Mouse (Mus musculus) adrenal gland, postnatal 14 days (tissue): ENCODE data around the gene Gmeb2. TPM values are rescaled to one million over a fixed set of nuclear protein-coding genes. Genes with fewer than 3 reads are reported as not detected.

Experiments
- DNase-seq: peaks from one replicate; pipeline ENCODE4 v3.0.0; 2021; ENCODE audit warnings: mixed read lengths
- total RNA-seq: library from RNA; stranded (reverse); gene quantifications from 2 replicates; pipeline ENCODE4 v1.2.3, GENCODE M21; 2021

Gmeb2 gene
- total RNA-seq, 1 experiment from 2014 or later = 17.9 TPM

- DNase-seq = peak; percentile 43
These were observed 11.1 kb downstream of the Gmeb2 start for GRCm38 (mm10) chr2:181276766-181277165.

DNA sequence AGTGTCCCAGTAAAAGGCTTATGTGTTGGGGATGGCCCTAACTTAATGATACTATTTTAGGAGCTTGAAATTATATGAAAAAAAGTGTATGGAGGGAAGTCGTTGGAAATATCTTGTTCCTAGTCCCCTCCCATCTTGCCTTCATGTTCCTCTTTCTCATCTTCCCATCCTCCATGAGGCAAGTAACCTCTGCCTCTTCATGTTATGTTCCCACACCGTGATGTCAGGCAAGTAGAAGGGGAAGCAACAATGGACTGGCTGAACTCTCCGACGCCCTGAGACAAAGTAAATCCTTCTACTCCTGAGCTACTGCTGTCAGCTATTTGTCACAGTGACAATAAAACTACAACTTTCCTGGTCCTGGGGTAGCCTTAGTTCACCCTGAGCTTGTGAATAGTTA, 13.2 kb downstream of the Gmeb2 start:
- no peak for DNase-seq

DNA sequence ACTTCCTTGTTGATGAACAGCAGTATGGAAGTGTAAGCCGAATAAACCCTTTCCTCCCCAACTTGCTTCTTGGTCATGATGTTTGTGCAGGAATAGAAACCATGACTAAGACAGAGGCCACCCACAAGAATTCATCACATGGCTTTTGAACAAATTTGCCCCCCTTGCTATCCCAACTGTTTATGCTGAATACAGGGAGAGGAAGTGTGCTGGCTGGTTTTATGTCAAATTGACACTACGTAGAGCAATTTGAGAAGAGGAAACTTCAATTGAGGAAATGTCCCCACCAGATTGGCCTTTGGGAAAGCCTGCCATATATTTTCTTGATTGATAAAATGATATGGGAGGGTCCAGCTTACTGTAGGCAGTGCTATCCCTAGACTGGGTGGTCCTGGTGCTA, 14.0 kb downstream of the Gmeb2 start:
- no peak for DNase-seq

DNA sequence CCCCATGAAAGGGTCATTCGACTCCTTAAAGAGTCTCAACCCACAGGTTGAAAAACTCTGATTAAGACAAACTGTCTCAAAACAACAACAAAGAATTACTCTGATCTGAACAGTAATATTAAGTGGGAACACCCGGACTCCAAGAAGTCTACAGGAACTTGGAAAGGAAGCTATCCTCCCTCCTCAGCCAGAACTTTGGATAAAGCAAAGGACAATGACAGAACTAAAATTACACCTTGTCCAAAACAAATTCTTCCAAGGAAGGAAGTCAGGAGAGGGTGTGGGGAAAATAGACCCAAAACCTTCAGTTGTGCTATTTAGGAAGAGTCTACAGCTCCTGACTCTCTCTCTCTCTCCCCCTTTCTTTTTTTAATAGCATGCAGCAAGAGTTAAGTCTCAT, 15.7 kb downstream of the Gmeb2 start:
- DNase-seq = no peak

DNA sequence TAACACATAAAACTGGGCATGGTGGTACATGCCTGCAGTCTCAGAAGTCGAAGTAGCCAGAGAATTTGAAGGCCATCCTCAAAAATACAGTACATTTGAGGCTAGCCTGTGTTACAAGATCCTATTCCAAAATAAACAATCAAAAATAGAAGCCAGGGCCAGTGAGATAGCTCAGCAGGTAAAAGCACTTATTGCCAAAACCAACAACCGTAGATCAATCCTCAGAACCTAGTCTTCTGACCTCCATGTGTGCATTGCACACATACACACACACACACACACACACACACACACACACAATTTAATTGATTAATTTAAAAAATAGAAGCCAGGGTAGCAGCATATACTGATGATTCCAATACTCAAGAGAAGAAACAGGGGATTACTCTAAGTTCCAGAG, 21.0 kb downstream of the Gmeb2 start:
- no peak for DNase-seq

DNA sequence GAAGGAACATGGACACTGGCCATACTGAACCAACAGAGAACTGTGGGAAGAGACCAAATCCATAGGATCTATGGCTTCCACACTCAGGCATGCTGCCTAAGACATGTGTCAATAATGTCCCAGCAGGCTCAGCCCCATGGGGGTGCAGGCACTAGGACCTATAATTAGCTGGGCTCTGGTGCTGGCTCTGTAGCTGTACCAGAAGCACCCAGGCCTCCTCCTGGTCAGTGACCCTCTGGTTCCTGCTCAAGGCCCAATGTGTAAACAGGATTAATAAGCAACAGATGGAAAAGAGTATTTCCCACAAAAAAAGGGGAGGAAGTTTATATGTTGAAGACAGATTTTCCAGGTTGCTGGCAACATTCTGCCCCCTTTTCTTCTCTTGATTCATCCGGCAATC, 34.6 kb downstream of the Gmeb2 start:
- no peak for DNase-seq

GRCm38 (mm10) chr2:181251841-181252240, 36.0 kb downstream of the Gmeb2 start:
- no peak for DNase-seq

- DNase-seq = no peak
These were observed 38.6 kb downstream of the Gmeb2 start for GRCm38 (mm10) chr2:181249217-181249616.

DNA sequence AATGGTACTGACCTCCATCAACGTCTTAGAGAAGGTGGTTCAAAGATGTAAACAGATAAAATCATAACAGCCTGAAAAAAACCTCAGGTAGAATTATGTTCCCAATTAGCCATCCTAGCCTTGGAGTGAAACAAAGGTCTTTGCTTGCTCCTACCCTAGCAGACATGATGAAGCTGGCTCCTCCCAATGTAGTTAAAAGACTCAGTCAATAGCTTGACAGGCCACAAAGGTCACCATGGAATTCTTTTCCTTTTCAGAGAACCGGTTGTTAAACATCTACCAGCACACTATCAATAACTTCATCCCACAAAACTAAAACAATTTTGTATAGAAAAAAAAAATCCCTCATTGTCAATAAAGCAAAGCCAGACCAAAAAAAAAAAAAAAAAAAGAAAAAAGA, 42.8 kb downstream of the Gmeb2 start:
- no peak for DNase-seq

- no peak for DNase-seq
These were observed 44.0 kb downstream of the Gmeb2 start for GRCm38 (mm10) chr2:181243706-181244394.

DNA sequence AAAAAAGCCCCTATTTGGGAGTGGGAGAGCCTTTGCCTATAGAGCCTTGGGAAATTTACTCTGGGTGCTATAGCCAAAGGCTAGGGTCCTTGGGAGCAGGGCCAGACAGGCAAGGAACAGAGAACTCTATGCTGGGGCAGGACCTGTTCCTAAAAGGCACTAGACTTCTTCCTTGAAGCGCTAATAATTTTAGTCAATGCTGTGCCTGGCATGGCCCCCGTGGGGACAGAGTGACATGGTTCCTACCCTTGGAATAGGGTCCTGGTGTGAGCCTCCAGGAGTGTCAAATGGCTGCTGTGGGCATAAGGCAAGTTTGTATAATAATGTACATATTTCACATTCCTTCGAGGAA, 45.5 kb downstream of the Gmeb2 start:
- DNase-seq = no peak

DNA sequence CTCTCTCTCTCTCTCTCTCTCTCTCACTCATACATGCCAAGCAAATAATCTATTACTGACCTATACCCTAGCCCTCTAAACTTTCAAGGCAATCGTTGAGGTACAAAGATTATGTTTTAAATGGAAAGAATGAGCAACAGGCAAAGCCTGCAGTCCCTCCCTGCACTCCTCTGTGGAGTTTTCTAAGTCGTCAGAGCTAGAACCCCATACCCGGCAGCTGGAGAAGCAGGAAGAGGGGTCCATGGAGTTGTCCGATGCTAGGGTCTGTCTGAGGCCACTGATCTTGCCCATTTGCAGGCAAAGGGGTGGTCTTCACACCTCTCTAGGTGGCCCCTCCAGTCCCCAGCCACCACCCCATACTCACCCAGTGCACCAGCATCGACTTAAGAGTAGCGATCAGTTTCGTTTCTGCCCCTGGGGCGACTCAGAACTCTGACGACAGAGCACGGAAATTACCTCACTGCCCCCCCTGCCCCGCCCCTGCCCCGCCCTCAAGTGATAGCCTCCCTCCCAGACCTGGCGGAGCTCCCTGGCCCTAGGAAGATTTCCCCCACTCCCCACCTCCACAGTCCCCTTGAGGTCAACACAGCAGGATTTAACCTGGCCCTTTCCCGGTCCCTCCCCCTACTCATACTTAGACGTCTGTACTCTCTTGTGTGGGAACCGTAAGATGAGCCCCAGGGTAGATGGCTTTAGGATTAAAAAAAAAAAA, 46.1 kb downstream of the Gmeb2 start, which contains the start of gene Helz2:
Gene Helz2 (minus strand): TSS at position 426 of the 712 bp plus-strand sequence.
- DNase-seq = peak; percentile 77

DNA sequence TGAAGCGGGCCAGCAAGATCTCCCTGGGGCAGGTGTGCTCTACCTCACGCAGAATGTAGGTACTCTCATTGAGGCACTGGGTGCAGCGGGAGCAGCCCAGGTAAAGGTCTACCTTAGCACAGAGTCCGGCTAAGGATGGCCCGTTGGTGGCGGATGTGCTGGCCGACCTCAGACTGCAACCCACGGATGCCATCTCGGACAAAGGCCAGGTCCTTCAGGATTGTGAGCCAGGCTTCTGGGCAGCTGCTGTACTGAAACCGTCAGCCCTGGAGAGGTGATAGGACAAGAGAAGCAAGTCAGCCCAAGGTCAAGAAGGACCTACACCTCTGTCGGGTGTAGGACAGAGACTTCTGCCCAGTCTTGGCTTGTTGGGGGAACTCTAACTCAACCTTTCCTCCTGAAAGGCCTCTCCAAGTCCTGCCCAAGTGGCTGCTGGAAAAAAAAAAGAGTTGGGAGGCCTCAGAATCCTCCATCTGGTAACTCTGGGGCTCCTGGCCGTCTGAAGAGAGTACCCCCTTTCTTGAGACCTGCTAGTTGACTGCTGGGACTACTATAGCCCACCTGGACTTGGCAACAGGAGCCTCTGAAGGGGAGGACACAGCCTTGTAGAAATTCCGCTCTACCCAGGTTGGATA, 46.9 kb downstream of the Gmeb2 start:
- no peak for DNase-seq

DNA sequence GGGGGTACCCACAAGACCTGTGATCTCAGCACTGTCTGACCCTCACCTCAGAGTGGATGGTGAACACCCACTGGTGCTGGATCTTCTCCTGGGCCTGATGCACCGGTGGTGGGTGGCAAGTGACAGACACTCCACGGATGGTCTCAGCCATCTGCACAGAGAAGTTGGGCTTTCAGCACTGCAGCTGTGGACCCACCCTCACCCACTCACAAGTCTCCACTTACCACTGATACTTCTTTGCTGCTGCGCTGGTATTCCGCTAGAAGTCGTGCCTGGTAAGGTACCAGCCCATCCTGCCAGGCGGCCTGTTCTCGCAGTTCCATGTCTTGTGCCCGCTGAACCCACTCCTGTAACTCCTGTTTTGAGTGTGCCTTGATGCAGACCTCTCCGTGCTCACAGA, 48.6 kb downstream of the Gmeb2 start:
- DNase-seq = no peak

DNA sequence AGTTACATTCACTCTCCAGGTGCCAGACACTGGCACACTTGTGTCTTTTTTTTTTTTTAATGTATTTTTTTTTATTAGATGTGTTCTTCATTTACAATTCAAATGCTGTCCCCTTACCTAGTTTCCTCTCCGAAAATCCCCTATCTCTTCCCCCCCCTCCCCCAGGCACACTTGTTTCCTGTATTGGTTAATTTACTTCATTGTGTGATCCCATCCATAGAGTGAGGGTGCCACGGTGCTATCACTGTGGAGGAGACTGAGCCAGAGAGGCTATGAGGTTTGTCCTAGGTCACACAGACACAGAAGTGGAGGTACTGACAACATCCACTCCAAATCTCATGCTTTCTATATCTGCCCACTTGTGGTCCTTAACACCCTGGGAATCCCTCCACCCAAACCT, 49.0 kb downstream of the Gmeb2 start:
- DNase-seq = no peak

GRCm38 (mm10) chr2:181238091-181238610, 49.7 kb downstream of the Gmeb2 start:
- no peak for DNase-seq

GRCm38 (mm10) chr2:181237251-181238014, 50.4 kb downstream of the Gmeb2 start:
- DNase-seq = no peak

DNA sequence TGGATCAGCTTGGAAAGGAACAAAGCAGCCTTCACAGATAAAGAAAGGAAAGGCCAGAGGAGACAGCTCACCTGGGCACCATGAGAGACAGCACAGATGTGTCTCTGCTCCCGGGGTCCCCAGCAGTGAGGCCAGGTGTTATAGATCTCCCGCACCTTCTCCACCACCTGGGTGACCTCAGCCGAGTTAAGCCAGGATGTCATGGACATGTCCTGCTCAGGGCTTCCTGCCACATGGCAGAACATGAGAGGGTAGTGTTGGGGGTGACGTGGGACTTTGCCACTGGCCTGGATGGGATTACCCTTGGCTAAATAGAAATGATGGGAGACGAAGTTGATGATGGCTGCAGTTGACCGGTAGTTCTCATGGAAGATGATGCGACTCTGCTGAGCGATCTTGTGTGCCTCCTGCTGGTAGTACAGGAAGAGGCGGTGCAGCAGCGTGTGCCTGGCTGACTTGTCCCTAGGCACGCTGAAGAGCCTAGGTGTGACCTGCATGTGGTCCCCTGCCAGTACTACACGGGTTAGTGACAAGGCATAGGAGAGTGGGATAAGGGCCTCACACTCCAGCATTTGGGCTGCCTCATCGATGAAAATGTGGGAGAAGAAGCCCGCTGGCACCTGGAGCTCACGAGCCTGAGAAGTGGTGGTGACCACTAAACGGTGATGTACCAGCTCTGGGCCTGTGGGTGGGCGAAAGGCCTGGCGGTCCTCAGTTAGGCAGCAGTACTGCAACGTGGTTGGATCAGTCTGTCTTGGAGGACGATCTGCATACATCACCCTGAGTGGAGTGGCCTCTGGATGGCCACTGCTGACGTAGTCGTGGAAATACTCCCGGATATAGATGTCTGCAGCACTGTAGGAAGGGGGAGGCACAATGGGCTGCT, 51.9 kb downstream of the Gmeb2 start:
- DNase-seq = no peak

DNA sequence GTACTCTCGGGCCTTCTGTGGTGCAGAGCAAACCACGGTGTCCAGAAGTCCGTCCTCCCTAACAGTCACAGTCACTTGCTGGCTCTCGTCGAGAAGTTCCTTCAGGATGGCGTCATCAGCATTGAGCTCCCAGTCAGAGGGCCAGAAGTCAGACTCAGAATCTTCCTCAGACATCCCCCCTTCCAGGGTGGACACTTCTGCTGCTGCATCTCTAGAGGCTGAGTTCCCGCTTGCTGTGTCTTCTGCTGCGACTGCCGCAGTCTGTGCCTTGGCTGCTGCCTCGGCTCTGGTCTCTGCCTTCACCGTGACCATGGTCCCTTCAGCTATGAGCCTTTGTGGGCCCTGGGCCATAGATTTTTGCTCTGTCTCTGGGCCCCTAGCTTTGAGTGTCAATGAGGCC, 53.2 kb downstream of the Gmeb2 start:
- DNase-seq = no peak

DNA sequence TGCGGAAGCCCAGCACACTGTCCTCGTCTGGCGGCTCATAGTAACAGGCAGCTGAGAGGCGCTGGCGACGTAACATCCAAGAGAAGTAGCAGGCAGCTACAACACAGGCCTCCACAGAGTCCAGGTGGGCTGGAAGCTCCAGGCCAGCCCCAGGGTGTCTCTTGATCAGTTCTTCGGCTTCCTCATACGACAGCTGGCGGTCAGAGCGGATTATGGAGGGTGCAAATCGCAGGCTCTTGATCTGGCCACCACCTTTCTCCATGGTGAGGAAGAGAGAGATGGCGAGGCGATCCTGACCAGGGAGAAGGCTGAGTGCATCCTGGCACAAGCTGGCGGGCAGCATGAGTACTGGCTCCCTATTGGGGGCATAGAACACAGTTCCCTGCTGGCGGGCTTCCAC, 54.4 kb downstream of the Gmeb2 start:
- DNase-seq = no peak

GRCm38 (mm10) chr2:181231171-181231570, 56.7 kb downstream of the Gmeb2 start:
- DNase-seq = no peak

DNA sequence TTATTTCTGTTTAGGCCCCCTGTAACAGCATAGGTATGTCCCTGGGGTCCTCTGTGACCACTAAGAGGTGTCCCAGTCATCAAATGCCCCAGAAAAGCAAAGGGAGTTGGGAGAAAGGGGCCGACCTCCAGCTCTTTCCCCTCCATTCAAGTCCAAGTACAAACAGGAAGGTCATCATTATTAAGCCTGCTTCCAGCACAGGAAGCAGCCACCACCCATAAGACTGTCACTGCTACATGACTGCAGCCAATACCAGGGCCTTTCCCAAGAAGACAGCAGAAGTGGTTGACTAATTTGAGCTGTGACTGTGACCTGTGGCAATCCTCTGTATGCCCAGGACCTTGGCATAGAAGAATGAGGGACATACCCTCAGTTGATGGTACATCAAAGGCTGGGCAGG, 59.5 kb downstream of the Gmeb2 start:
- no peak for DNase-seq
